Mouse (Mus musculus) lung, adult 2 months (tissue): ENCODE results near the gene Gga1.

ENCODE experiments used
- CTCF ChIP-seq: fragments of 200-500 bp; IDR thresholded peaks from 2 replicates; pipeline ENCODE4 v1.5.1; 2011; ENCODE audit warnings: mild to moderate bottlenecking, low read length, control low read depth; ENCODE audit not compliant: insufficient read depth
- POLR2A ChIP-seq: fragments of 200-500 bp; IDR thresholded peaks from 2 replicates; pipeline ENCODE4 v1.6.1; 2011; ENCODE audit warnings: low read depth, mild to moderate bottlenecking, control low read depth, low read length, borderline replicate concordance; ENCODE audit errors: extremely low read depth

DNA sequence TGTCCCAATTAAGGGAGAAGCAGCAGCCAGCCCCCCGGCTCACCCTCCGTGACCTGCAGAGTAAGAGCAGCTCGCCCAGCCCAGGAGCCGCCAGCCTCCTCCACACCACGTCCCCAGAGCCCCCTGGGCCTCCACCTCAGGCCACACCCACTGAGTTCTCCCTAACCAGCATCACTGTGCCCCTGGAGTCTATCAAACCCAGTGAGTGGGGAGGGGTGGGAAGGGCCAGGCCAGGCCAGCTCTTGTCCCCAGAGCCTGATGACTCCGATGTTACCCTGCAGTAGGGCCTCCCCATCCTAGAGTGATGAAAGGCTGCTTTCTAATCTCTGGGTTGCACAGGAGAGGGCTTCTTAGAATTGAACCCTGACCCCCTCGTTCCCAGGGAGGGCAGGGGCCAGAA, 15.4 kb downstream of the Gga1 start:
- no peak for TF ChIP-seq CTCF
- TF ChIP-seq POLR2A: no peak
